Mouse (Mus musculus) thymus, adult 2 months (tissue): ENCODE data around the gene Slc35b1.

ENCODE experiments used
- CTCF ChIP-seq: fragments of 200-500 bp; IDR thresholded peaks from 2 replicates; pipeline ENCODE4 v1.5.1; 2012; ENCODE audit warnings: mild to moderate bottlenecking, control low read depth, low read length, moderate library complexity, borderline replicate concordance; ENCODE audit not compliant: control insufficient read depth, poor library complexity, insufficient read depth; ENCODE audit errors: extremely low read depth
- POLR2A ChIP-seq: fragments of 200-500 bp; IDR thresholded peaks from 2 replicates; pipeline ENCODE4 v1.6.1; 2012; ENCODE audit warnings: mild to moderate bottlenecking, low read length, control low read depth, moderate library complexity; ENCODE audit not compliant: control insufficient read depth, poor library complexity, insufficient read depth; ENCODE audit errors: extremely low read depth

GRCm38 (mm10) chr11:95368871-95369270 lies 15.6 kb upstream of the Slc35b1 start:
- TF ChIP-seq POLR2A: no peak
- no peak for TF ChIP-seq CTCF
